Mouse (Mus musculus) midbrain, embryonic 10.5 days (tissue): ENCODE data around the gene Tnfsf18. TPM values are rescaled to one million over a fixed set of nuclear protein-coding genes. Genes with fewer than 3 reads are reported as not detected.

Experiments
- DNase-seq: peaks from one replicate; pipeline ENCODE4 v3.0.0-alpha.2; 2017; ENCODE audit warnings: low spot score
- H3K27ac ChIP-seq: fragments of 300-500 bp; sonication (generic); replicated peaks from 2 replicates; pipeline ENCODE4 v1.5.1; 2016; ENCODE audit warnings: mild to moderate bottlenecking
- H3K27me3 ChIP-seq: fragments of 300-500 bp; sonication (generic); 2 replicates; pipeline ENCODE4 v1.6.1; 2016; ENCODE audit warnings: low read depth, mild to moderate bottlenecking; ENCODE audit not compliant: poor library complexity, severe bottlenecking
- H3K36me3 ChIP-seq: fragments of 300-500 bp; sonication (generic); 2 replicates; pipeline ENCODE4 v1.6.1; 2016; ENCODE audit warnings: mild to moderate bottlenecking, moderate library complexity
- H3K4me1 ChIP-seq: fragments of 300-500 bp; sonication (generic); 2 replicates; pipeline ENCODE4 v1.6.1; 2016
- H3K4me3 ChIP-seq: fragments of 300-500 bp; sonication (generic); 2 replicates; pipeline ENCODE4 v1.5.1; 2016; ENCODE audit warnings: mild to moderate bottlenecking, moderate library complexity
- H3K9me3 ChIP-seq: fragments of 300-500 bp; sonication (generic); replicated peaks from 2 replicates; pipeline ENCODE4 v1.6.1; 2016; ENCODE audit warnings: mild to moderate bottlenecking
- WGBS: fragments of 180-500 bp; shearing (Covaris S2); methylation state at CpG from one replicate; pipeline ENCODE4 v1.1.7; 2016; 5-methylcytosine and 5-hydroxymethylcytosine counted together
- polyA plus RNA-seq: library from polyadenylated mRNA; unstranded; fragments of >200 nt; fragmentation: Nextera tagmentation; extraction: Ambion mirVana; gene quantifications from 2 replicates; pipeline ENCODE4 v1.2.1, GENCODE M21; 2016

Tnfsf18 gene
- polyA plus RNA-seq, result not detected in 2 replicates

DNA sequence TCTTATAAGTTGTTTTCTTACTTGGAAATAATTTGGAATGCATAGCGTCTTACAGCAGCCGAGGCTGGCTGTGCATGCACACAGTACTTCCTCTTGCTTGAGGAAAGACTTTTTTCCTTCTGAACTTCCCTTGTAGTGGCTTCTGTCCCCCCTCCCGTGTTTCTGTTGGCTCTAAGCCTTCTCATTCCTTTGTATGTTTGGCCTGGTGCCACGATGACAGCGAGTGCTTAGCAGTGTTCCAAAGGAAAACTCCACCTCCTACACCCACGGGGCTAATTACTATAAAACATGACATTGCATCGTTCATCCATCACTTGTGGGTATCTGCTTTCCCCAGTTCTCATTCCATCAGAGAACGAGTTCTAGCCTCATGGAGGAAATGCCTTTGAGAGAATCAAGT lies at the start of gene Tnfsf18:
TSS of gene Tnfsf18 (plus strand) at position 313 of the 400 bp plus-strand sequence.
- WGBS, result 79% methylated on average over 8 of the region's 8 CpGs
- H3K27me3 ChIP-seq, result no peaks in the 10 kb centered on the region
- no peaks in the 10 kb centered on the region for H3K36me3 ChIP-seq
- no peak for DNase-seq
- no peaks in the 10 kb centered on the region for H3K4me1 ChIP-seq
- H3K9me3 ChIP-seq, result no peaks in the 10 kb centered on the region
- no peak within 1 kb of the TSS for H3K27ac ChIP-seq
- H3K4me3 ChIP-seq, result no peak within 1 kb of the TSS

DNA sequence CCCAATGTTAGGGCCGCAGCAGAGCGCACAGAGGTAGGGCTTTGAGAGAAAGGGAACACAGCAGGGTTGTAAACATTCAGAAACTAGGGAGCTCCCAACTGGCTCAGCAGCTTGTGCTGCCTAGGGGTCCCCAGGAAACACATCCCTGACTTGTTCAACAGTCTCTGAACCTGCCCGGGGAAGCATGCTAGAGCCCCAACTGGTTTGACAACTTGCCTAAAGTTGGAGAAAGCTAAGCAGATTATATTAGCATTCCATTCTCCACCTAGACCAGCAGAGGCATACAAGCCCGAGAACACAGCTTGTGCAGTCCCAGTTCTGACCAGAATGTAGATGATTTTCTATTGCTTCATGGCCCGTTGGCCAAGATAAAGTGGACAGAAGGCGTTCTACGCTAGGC lies 49.6 kb upstream of the Tnfsf18 start:
- H3K27me3 ChIP-seq, result no peaks in the 10 kb centered on the region
- no peak overlapping the region for H3K4me3 ChIP-seq
- H3K9me3 ChIP-seq, result no peaks in the 10 kb centered on the region
- H3K4me1 ChIP-seq, result peaks cover 26% of the 10 kb centered on the region
- no peak overlapping the region for H3K27ac ChIP-seq
- WGBS, result 74% methylated on average over 7 of the region's 7 CpGs
- no peak for DNase-seq
- H3K36me3 ChIP-seq, result no peaks in the 10 kb centered on the region

DNA sequence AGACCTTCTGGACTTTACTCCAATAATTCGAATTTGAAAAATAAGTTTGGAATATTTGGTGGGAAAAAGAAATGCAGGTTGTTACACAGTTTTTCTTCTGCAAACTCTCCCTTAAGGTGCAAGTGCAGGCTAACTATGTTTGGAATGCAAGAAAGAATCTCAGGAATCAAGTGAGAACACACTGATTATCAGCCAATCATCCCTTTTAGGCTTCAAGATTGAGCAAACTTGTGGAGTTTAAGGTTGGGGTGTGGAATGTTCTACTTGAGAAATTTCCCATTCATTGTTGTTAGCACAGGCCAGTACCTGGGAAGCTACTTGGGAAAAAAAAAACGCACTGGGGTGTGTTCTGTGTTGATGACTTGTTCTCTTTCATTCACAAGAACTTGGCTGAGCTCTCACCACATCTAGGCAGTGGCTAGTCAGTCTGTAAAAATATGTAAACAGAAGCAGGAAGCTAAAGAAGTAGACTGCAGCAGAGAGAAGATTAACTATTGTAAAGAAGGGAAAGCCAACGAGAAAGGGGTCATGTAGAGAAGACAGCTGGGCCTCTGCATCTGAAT lies 42.7 kb upstream of the Tnfsf18 start:
- no peaks in the 10 kb centered on the region for H3K36me3 ChIP-seq
- 56% methylated on average over 3 of the region's 3 CpGs for WGBS

DNA sequence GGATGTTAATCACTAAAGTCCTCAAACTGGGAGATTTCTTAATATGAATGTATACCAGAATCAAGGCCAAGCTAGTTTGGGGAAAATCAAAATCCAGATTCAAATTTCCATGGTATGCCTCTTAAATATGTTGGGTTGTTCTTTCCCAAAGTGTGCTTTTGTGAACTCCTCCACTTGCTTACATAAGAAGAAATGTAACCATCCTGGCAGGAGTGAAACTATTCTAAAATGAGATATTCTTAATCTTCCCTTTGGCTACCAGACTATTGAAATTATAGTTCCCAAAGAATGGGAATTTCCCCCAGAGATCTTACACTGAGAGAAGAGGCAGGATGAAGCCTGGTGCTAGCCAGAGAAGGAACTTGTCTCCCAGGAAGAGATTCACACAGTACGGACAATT lies 42.2 kb upstream of the Tnfsf18 start:
- no peaks in the 10 kb centered on the region; the same call in 1 of the 2 replicates for H3K9me3 ChIP-seq
- DNase-seq, result no peak
- WGBS, result 94% methylated on average over 1 of the region's 1 CpGs

More for the DNA sequence above, 42.7 kb upstream of the Tnfsf18 start:
- DNase-seq, result no peak
- H3K27me3 ChIP-seq, result no peaks in the 10 kb centered on the region
- no peak overlapping the region for H3K27ac ChIP-seq
- no peaks in the 10 kb centered on the region; the same call in 1 of the 2 replicates for H3K9me3 ChIP-seq
- H3K4me1 ChIP-seq, result no peaks in the 10 kb centered on the region
- H3K4me3 ChIP-seq, result no peak overlapping the region

DNA sequence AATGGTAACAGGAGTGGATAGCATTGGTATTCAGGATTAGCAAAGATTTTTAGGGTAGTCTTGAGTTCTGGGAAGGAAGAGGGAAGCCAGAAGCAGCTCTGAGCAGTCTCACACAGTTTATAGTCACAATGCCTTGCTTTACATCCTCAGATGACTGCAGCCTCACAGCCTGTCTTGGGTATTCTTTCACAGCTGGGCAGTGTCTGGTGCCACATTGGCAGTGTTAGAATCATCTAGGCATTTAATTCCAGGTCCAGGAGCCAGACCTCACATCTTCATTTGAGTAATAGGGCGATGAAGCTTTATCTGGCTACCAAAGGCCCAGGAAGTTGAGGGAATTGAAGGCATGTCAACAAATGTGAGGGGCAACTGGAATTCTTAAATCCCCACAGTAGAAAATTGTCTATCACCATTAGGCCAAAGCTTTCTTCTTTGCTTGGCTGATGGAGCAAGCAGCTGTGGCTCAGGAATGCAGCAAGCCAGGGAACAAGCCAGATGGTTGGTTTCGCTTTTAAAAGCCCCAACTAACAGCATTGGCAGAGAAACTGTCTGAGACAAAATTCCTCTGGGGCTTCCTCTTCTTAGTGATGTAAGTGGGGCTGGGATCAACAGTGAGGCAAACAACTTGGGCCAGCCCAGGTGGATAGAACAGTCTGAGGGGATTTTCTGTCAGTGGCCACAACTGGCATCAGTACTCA lies 30.9 kb upstream of the Tnfsf18 start:
- no peak for DNase-seq
- no peak overlapping the region for H3K27ac ChIP-seq
- WGBS, result 76% methylated on average over 2 of the region's 2 CpGs

More for the DNA sequence above, 42.2 kb upstream of the Tnfsf18 start:
- Histone ChIP-seq H3K4me3 (no peak overlapping the region), H3K4me1 (no peaks in the 10 kb centered on the region), H3K36me3 (no peaks in the 10 kb centered on the region), H3K27me3 (no peaks in the 10 kb centered on the region), H3K27ac (no peak overlapping the region)

DNA sequence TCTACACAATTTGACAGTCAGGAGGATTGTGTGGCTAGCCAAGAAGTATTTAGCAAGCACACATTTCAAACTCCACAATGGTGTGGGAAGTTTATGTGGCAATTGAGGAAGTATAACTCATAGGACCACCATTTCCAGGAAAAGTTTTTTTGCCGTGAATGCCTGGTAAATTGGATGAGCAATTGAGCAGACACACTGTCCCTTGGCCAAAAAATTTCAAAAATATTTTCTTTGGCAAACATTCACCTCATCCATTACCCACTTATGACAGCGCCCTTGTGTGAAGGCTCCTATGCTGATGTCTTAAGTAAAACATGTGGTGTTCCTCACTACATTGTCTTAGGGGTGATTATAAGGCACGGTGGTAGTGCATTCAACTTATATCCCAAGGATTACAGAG lies 17.2 kb upstream of the Tnfsf18 start:
- no peaks in the 10 kb centered on the region for H3K4me1 ChIP-seq

More for the DNA sequence above, 30.9 kb upstream of the Tnfsf18 start:
- Histone ChIP-seq H3K27me3 (no peaks in the 10 kb centered on the region), H3K4me1 (no peaks in the 10 kb centered on the region), H3K36me3 (no peaks in the 10 kb centered on the region), H3K4me3 (no peak overlapping the region), H3K9me3 (no peaks in the 10 kb centered on the region; the same call in 1 of the 2 replicates)

DNA sequence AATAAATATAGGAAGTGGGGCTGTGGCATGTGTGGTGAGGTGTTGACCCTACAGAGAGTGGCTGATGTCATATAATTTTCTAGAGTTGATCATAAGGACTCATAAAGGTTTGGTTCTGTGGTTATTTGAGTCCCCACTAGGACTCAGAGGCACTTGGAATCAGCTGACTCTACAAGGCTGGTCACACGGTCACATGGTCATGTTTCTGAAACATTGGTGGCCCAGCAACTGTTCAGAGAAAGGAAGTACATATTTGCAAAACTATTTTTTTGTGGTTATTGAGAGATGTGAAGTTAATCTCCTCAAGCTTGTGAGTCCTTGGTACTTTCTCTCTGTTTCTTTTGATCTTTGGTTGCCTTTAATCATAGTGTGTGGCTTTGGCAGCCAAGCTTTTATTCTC lies 14.6 kb upstream of the Tnfsf18 start:
- H3K27ac ChIP-seq, result no peak overlapping the region
- WGBS, result 91% methylated on average over 1 of the region's 1 CpGs
- DNase-seq, result no peak
- H3K4me3 ChIP-seq, result no peak overlapping the region
- no peaks in the 10 kb centered on the region for H3K4me1 ChIP-seq
- H3K36me3 ChIP-seq, result no peaks in the 10 kb centered on the region
- no peaks in the 10 kb centered on the region for H3K27me3 ChIP-seq
- no peaks in the 10 kb centered on the region for H3K9me3 ChIP-seq

More for the DNA sequence above, 17.2 kb upstream of the Tnfsf18 start:
- Histone ChIP-seq H3K4me3 (no peak overlapping the region), H3K36me3 (no peaks in the 10 kb centered on the region), H3K27me3 (no peaks in the 10 kb centered on the region), H3K9me3 (no peaks in the 10 kb centered on the region), H3K27ac (no peak overlapping the region)
- 87% methylated on average over 3 of the region's 3 CpGs for WGBS
- DNase-seq, result no peak

DNA sequence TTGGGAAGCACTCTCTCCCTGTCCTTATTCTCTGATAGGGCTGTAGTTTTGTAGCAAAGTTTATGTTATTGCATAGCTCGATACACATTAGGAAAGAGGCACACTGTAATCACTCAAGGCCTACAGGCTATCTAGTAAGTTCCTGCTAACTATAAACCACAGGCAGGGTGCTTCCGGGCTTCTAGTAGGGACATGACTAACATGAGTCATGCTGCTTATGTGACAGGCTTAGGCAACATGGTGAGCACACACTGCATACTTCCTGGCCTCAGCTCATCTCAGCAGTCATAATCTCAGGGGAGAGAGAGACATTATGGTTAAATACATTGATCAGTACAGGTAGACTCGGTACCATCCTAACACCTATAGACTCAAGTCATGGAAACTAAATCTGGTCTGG lies 12.2 kb upstream of the Tnfsf18 start:
- Histone ChIP-seq H3K27me3 (no peaks in the 10 kb centered on the region), H3K4me3 (no peak overlapping the region), H3K36me3 (no peaks in the 10 kb centered on the region), H3K27ac (no peak overlapping the region), H3K4me1 (no peaks in the 10 kb centered on the region), H3K9me3 (no peaks in the 10 kb centered on the region)
- 85% methylated on average over 3 of the region's 3 CpGs for WGBS
- DNase-seq, result no peak

DNA sequence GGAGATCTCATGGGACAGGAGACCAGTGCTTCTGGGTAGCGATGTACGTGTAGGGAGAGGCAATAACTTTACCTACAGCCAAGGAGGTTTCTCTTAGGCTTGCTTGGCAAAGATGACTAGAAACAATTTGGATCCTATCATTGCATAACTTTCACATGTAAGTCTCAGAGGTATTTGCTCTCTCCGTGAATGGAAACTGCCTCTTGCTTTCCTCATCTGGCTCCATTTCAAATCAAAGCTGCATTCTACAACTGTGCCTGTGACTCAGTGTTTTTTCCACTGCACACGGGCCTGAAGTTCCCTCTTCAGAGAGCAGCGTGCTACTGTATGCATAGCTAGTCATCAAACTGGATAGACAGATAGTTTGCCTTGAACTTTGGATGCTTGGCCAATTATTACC lies 7.4 kb upstream of the Tnfsf18 start:
- WGBS, result 86% methylated on average over 5 of the region's 5 CpGs
- H3K36me3 ChIP-seq, result no peaks in the 10 kb centered on the region
- no peak for DNase-seq
- H3K27me3 ChIP-seq, result no peaks in the 10 kb centered on the region
- H3K4me3 ChIP-seq, result no peak overlapping the region
- H3K9me3 ChIP-seq, result no peaks in the 10 kb centered on the region
- H3K4me1 ChIP-seq, result no peaks in the 10 kb centered on the region
- no peak overlapping the region for H3K27ac ChIP-seq

DNA sequence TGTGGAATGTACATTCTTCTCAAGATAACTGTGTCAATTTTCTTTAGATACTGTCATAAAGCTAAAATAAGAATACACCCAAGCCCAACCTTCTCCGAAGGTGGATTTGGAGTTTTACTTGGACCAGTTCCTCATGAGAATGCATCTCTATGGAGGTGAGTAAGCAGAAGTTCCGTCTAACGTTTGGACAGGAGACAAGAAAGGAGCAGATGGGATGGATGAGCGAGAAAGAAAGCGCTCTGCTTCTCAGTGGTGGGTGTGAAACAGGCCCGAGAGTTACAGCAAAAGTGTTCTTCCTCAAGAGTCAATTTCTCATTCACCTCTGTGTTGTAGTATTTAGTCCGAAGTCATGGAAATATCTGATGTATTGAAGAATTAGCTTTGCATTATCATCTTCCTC lies 2.7 kb upstream of the Tnfsf18 start:
- Histone ChIP-seq H3K4me1 (no peaks in the 10 kb centered on the region), H3K27ac (no peak overlapping the region), H3K9me3 (no peaks in the 10 kb centered on the region), H3K27me3 (no peaks in the 10 kb centered on the region), H3K4me3 (no peak overlapping the region), H3K36me3 (no peaks in the 10 kb centered on the region)
- 87% methylated on average over 7 of the region's 7 CpGs for WGBS
- DNase-seq, result no peak

DNA sequence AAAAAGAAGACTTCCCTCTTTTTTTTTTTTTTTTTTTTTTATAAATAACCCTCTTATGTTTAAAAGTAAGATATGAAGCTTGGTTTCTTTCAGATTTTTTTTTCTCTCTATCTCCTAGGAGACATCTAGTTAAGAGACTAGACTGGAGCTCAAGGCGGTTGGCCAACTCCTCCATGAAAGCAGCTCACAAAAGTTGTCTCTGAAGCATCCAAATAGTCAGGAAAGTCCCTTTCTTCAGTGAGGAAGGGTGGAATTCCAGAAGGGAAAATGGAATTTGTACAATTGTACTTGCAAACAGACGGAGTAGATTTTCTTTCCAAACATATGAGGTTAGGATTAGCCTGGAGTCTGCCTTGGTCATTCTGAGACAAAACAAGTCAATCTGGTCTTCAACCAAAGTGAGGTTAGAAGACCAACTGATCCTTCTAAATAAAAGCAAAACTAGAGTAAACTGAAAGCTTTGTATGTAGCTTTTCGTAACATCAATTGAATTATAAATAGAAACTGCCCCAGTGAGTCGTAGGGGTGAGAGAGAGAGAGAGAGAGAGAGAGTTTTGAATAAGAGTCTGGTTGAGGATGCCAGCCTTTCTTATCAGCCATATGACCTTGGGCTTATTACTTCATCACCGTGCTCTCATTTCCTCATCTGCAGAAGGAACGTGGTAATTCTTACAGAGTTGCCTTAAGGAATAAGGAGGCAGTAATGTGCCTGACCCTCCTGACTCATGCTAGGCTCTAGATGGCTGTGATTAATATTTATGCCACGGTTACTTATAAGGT lies 2.6 kb downstream of the Tnfsf18 start:
- WGBS, result 84% methylated on average over 7 of the region's 7 CpGs
- H3K4me1 ChIP-seq, result no peaks in the 10 kb centered on the region
- DNase-seq, result no peak
- no peaks in the 10 kb centered on the region for H3K36me3 ChIP-seq
- H3K9me3 ChIP-seq, result no peaks in the 10 kb centered on the region
- no peak overlapping the region for H3K4me3 ChIP-seq
- no peak overlapping the region for H3K27ac ChIP-seq
- H3K27me3 ChIP-seq, result no peaks in the 10 kb centered on the region

DNA sequence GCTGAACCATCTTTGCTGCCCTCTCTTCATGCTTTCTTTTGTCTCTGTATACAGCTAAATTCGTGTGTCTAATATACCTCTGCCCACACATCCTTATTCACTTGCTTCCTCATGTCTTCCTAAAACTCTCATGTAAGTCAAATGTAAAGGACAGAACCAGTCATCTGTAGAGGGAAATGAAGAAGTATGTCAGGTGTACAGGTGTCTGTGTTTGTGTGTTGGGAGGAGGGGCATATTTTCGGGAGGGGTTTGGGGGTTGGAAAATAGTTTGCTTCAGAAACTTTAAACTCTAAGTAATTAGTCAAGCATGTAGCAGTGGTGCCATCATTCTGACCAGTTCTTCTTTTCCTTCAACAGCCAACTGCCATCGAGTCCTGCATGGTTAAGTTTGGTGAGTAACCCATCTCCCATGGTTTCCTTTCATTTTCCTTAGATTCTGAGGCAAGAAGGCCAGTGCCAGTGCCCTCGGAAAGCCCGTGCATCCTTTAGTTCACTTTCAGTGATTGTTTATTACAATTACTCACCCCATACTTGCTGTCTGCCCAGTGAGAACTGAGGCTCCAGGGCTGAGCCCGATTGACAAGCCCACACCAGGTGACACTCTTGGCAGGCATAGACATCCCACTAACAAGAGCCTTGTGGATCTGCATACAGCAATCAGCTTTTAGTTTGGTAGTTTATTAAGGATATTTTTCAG lies 5.8 kb downstream of the Tnfsf18 start:
- Histone ChIP-seq H3K4me3 (no peak overlapping the region), H3K4me1 (no peaks in the 10 kb centered on the region), H3K27ac (no peak overlapping the region), H3K9me3 (no peaks in the 10 kb centered on the region), H3K36me3 (no peaks in the 10 kb centered on the region), H3K27me3 (no peaks in the 10 kb centered on the region)
- 81% methylated on average over 6 of the region's 6 CpGs for WGBS
- no peak for DNase-seq
